Mouse (Mus musculus): Measurements from ENCODE around the gene Zcchc14. TPM values are rescaled to one million over a fixed set of nuclear protein-coding genes. Genes with fewer than 3 reads are reported as not detected.
"Not testable (repeated sequence)": the region's sequence is repeated elsewhere in the genome, so short reads cannot be mapped to it uniquely, and the experiment has no call there.

The Zcchc14 gene
- polyA plus RNA-seq, 1 experiment from 2014 or later: 14.4 TPM

DNA sequence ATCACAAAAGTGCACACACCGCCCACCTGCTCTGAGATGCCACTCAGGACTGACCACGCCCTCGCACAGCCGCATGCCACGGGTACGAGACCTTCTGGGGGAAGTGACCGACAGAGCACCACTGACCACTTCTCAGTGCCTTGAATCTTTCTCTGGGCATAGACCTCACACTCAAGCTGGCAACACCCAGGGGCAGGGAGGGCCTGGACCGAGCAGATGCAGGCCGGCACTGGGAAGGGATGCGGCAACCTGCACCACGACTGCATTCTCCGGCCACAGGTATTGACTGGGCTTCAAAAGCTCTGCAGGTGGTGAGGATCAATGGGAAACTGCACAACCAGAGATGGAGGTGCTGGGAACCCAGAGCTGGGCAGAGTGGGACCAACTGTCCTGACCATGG, 50.3 kb downstream of the Zcchc14 start:
- ATAC-seq (ENCODE audit: low read depth): no peak
- WGBS: 92% methylated on average over 12 of the region's 12 CpGs
- no peak overlapping the region for H3K9ac ChIP-seq (ENCODE audit: low read length)
- no peak overlapping the region for H3K4me3 ChIP-seq (ENCODE audit: low read length)
- H3K9me3 ChIP-seq (ENCODE audit: control insufficient read depth, low read length): no peaks in the 10 kb centered on the region
- peaks cover 46% of the 10 kb centered on the region for H3K36me3 ChIP-seq (ENCODE audit: control insufficient read depth, insufficient read depth, low read length)
- no peaks in the 10 kb centered on the region for H3K4me1 ChIP-seq (replicated peaks; ENCODE audit: control insufficient read depth, insufficient read depth, low read length)
- no peaks in the 10 kb centered on the region for H3K27me3 ChIP-seq (ENCODE audit: control insufficient read depth, insufficient read depth, low read depth, low read length)
- H3K27ac ChIP-seq (ENCODE audit: low read length): no peak overlapping the region
- H3K4me2 ChIP-seq (ENCODE audit: low read depth, low read length): no peak overlapping the region

GRCm38 (mm10) chr8:121599842-121600241, 52.9 kb downstream of the Zcchc14 start:
- 84% methylated on average over 14 of the region's 14 CpGs for WGBS
- peaks cover 49% of the 10 kb centered on the region for H3K36me3 ChIP-seq (ENCODE audit: control insufficient read depth, insufficient read depth, low read length)

DNA sequence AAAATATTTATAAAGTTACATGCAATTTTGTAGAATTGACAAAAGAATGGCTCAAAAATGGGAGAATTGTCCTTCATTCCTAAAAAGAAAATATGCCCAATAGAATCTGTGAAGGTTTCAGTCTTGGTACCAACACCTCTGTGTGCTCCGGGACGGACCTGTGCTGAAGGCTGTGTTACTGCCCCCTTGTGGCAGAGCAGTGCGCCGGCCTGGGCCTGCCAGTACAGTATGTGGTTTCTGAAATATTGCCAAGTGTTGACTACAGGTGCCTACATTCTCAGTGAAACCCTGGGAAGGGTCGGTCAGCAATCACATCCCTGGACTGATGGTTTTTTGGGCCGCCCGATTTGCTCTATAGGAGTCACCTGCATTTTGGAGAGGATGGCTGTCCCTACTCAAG, 53.8 kb downstream of the Zcchc14 start:
- peak; percentile 71 for ATAC-seq (ENCODE audit: low read depth)
- no peak overlapping the region for H3K4me2 ChIP-seq (ENCODE audit: low read depth, low read length)
- H3K27me3 ChIP-seq (ENCODE audit: control insufficient read depth, insufficient read depth, low read depth, low read length): no peaks in the 10 kb centered on the region
- H3K36me3 ChIP-seq (ENCODE audit: control insufficient read depth, insufficient read depth, low read length): peaks cover 48% of the 10 kb centered on the region
- WGBS: 34% methylated on average over 7 of the region's 7 CpGs
- H3K27ac ChIP-seq (ENCODE audit: low read length): no peak overlapping the region
- no peak overlapping the region for H3K4me3 ChIP-seq (ENCODE audit: low read length)
- no peaks in the 10 kb centered on the region for H3K9me3 ChIP-seq (ENCODE audit: control insufficient read depth, low read length)
- no peak overlapping the region for H3K9ac ChIP-seq (ENCODE audit: low read length)
- H3K4me1 ChIP-seq (replicated peaks; ENCODE audit: control insufficient read depth, insufficient read depth, low read length): no peaks in the 10 kb centered on the region

More at GRCm38 (mm10) chr8:121599842-121600241, 52.9 kb downstream of the Zcchc14 start:
- Histone ChIP-seq H3K9me3 (ENCODE audit: control insufficient read depth, low read length) (no peaks in the 10 kb centered on the region), H3K27me3 (ENCODE audit: control insufficient read depth, insufficient read depth, low read depth, low read length) (no peaks in the 10 kb centered on the region), H3K4me2 (ENCODE audit: low read depth, low read length) (no peak overlapping the region), H3K27ac (ENCODE audit: low read length) (no peak overlapping the region), H3K9ac (ENCODE audit: low read length) (no peak overlapping the region), H3K4me1 (replicated peaks; ENCODE audit: control insufficient read depth, insufficient read depth, low read length) (no peaks in the 10 kb centered on the region), H3K4me3 (ENCODE audit: low read length) (no peak overlapping the region)
- ATAC-seq (ENCODE audit: low read depth): no peak

GRCm38 (mm10) chr8:121598190-121598589, 54.5 kb downstream of the Zcchc14 start:
- WGBS: 92% methylated on average over 7 of the region's 7 CpGs
- no peak for ATAC-seq (ENCODE audit: low read depth)
- Histone ChIP-seq H3K4me2 (ENCODE audit: low read depth, low read length) (no peak overlapping the region), H3K4me1 (replicated peaks; ENCODE audit: control insufficient read depth, insufficient read depth, low read length) (no peaks in the 10 kb centered on the region), H3K9me3 (ENCODE audit: control insufficient read depth, low read length) (no peaks in the 10 kb centered on the region), H3K36me3 (ENCODE audit: control insufficient read depth, insufficient read depth, low read length) (peaks cover 44% of the 10 kb centered on the region), H3K9ac (ENCODE audit: low read length) (no peak overlapping the region), H3K4me3 (ENCODE audit: low read length) (no peak overlapping the region), H3K27ac (ENCODE audit: low read length) (no peak overlapping the region), H3K27me3 (ENCODE audit: control insufficient read depth, insufficient read depth, low read depth, low read length) (no peaks in the 10 kb centered on the region)

DNA sequence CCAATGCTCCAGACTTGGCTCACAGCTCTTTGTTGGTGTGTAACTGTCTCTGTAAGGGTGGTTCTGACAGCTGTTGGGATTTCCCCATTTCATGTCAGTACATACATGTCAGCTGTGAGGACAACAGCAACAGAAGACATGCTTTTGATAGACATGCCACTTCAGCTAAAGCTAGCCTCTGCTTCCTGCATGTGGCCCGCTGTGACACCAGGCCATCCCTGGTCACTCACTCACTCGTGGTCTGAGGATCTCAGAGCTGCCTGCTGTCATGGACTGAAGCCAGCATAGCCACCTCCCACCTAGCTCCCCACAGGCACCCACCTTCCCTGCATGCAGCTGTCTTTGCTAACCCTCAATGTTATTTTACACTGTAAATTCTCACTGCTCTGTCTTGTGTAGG, 55.2 kb downstream of the Zcchc14 start:
- H3K27ac ChIP-seq (ENCODE audit: low read length); H3K4me3 ChIP-seq (ENCODE audit: low read length); H3K4me2 ChIP-seq (ENCODE audit: low read depth, low read length); ATAC-seq (ENCODE audit: low read depth); H3K4me1 ChIP-seq (replicated peaks; ENCODE audit: control insufficient read depth, insufficient read depth, low read length); H3K9ac ChIP-seq (ENCODE audit: low read length); H3K9me3 ChIP-seq (ENCODE audit: control insufficient read depth, low read length); H3K27me3 ChIP-seq (ENCODE audit: control insufficient read depth, insufficient read depth, low read depth, low read length): not testable (repeated sequence)
- 71% methylated on average over 2 of the region's 2 CpGs for WGBS
- H3K36me3 ChIP-seq (ENCODE audit: control insufficient read depth, insufficient read depth, low read length): peaks cover 44% of the 10 kb centered on the region

DNA sequence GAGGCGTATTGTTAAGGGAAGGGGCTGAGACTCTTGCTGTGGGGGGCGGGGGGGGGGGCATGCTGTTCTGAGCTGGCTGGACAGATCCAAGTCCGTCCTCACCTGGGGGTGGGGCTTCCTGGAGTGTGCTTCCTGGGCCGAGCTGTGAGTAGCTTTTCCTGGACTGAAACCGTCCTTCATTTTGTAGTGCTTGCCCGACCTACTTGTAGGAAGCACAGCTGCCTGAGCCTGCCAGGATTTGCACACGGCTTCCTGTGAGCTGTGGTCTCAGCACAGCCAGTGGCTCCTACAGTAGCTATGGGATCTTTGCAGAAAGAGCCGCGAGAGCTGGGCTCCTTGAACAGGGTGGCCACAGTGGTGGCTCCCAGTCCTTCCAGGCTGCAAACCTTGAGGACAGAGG, 58.7 kb downstream of the Zcchc14 start:
- peaks cover 27% of the 10 kb centered on the region for H3K36me3 ChIP-seq (ENCODE audit: control insufficient read depth, insufficient read depth, low read length)
- H3K27me3 ChIP-seq (ENCODE audit: control insufficient read depth, insufficient read depth, low read depth, low read length): no peaks in the 10 kb centered on the region
- H3K9me3 ChIP-seq (ENCODE audit: control insufficient read depth, low read length): no peaks in the 10 kb centered on the region
- 57% methylated on average over 9 of the region's 9 CpGs for WGBS
- H3K4me1 ChIP-seq (replicated peaks; ENCODE audit: control insufficient read depth, insufficient read depth, low read length): peaks cover 18% of the 10 kb centered on the region
- no peak overlapping the region for H3K27ac ChIP-seq (ENCODE audit: low read length)
- no peak overlapping the region for H3K4me2 ChIP-seq (ENCODE audit: low read depth, low read length)
- no peak overlapping the region for H3K4me3 ChIP-seq (ENCODE audit: low read length)
- ATAC-seq (ENCODE audit: low read depth): no peak
- no peak overlapping the region for H3K9ac ChIP-seq (ENCODE audit: low read length)

DNA sequence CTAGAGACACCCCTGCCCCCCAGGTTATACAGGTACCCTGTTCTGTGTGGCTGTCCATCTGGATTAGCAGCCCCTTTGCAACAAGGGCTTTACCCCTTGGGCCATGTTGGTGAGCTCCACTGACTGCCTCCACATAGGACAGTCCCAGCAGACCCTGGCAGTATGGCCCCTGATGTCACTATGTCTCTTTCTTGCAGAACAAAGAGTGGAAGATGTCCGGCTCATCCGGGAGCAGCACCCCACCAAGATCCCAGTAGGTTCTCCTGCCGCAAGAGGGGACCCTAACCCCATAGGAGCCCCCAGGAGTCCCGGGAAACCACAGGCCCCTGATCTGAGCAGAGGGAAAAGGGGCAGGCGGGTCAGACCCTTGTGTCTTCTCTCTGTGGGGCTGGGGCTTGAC, 59.4 kb downstream of the Zcchc14 start:
- Histone ChIP-seq H3K4me2 (ENCODE audit: low read depth, low read length) (no peak overlapping the region), H3K27me3 (ENCODE audit: control insufficient read depth, insufficient read depth, low read depth, low read length) (no peaks in the 10 kb centered on the region), H3K9me3 (ENCODE audit: control insufficient read depth, low read length) (no peaks in the 10 kb centered on the region), H3K36me3 (ENCODE audit: control insufficient read depth, insufficient read depth, low read length) (peaks cover 27% of the 10 kb centered on the region), H3K27ac (ENCODE audit: low read length) (no peak overlapping the region), H3K4me1 (replicated peaks; ENCODE audit: control insufficient read depth, insufficient read depth, low read length) (peaks cover 18% of the 10 kb centered on the region), H3K4me3 (ENCODE audit: low read length) (no peak overlapping the region), H3K9ac (ENCODE audit: low read length) (no peak overlapping the region)
- WGBS: 88% methylated on average over 5 of the region's 5 CpGs
- no peak for ATAC-seq (ENCODE audit: low read depth)

GRCm38 (mm10) chr8:121591178-121592066, 61.3 kb downstream of the Zcchc14 start:
- Histone ChIP-seq H3K27ac (ENCODE audit: low read length) (peak overlapping the region; percentile 38), H3K4me2 (ENCODE audit: low read depth, low read length) (peak overlapping the region; percentile 94), H3K36me3 (ENCODE audit: control insufficient read depth, insufficient read depth, low read length) (peaks cover 22% of the 10 kb centered on the region), H3K9me3 (ENCODE audit: control insufficient read depth, low read length) (no peaks in the 10 kb centered on the region), H3K27me3 (ENCODE audit: control insufficient read depth, insufficient read depth, low read depth, low read length) (no peaks in the 10 kb centered on the region), H3K9ac (ENCODE audit: low read length) (peak overlapping the region; percentile 90), H3K4me1 (replicated peaks; ENCODE audit: control insufficient read depth, insufficient read depth, low read length) (peaks cover 18% of the 10 kb centered on the region), H3K4me3 (ENCODE audit: low read length) (peak overlapping the region; percentile 88)
- ATAC-seq (ENCODE audit: low read depth): peak; percentile 32
- 11% methylated on average over 20 of the region's 20 CpGs for WGBS

DNA sequence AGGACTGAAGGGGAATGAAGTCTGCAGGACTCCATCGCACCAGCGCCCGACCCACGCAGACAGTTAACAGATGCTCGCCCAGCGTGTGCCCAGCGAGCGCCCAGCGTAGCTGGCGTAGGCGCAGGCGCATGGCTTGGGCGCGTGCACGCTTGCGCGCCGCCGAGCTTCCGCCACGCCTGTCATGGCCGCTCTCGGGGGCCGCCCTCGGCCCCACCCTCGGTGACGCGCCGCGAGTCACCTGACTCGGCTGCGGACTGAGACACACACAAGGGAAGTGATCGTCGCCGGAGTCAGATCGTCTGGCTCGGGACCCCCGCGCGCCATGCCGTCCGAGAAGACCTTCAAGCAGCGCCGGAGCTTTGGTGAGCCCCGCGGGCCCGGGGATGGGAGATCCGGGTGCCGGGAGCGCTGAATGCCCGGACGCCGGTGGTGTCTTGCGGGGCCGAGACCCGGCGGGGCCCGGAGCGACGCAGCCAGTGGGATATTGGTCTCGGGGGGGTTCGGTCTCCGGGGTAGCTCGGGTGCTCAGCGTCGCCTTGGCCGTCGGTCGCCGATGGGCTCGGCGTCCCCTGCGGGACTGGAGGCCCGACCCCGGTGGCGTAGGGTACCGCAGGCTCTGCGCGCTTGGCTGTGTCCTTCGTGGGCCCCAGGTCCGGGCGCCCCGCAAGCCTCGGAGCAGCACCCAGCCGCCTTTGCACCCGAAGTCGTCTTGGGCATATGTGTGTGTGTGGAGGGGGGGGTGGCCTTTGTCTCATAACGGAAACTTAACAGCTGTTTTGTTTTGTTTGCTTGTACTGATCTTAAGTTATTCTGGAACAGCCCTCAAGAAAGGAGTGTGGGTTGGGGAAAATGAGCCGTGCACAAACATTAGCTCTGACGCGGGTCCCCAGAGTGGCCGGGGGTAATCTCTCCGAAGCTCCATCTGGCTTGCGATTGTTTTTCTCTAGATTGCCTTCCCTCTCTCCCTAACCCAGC, 62.2 kb downstream of the Zcchc14 start, which contains the start of gene Map1lc3b:
Gene Map1lc3b, plus strand, starts transcription at position 159 of the 975 bp plus-strand sequence.
- peaks cover 20% of the 10 kb centered on the region for H3K4me1 ChIP-seq (replicated peaks; ENCODE audit: control insufficient read depth, insufficient read depth, low read length)
- H3K27me3 ChIP-seq (ENCODE audit: control insufficient read depth, insufficient read depth, low read depth, low read length): no peaks in the 10 kb centered on the region
- H3K9ac ChIP-seq (ENCODE audit: low read length): peak within 1 kb of the TSS; percentile 90
- H3K4me3 ChIP-seq (ENCODE audit: low read length): peak within 1 kb of the TSS; percentile 88
- peak within 1 kb of the TSS; percentile 38 for H3K27ac ChIP-seq (ENCODE audit: low read length)
- H3K9me3 ChIP-seq (ENCODE audit: control insufficient read depth, low read length): no peaks in the 10 kb centered on the region
- under 1% methylated on average over 68 of the region's 94 CpGs for WGBS
- ATAC-seq (ENCODE audit: low read depth): peak; percentile 86
- peak within 1 kb of the TSS; percentile 94 for H3K4me2 ChIP-seq (ENCODE audit: low read depth, low read length)
- H3K36me3 ChIP-seq (ENCODE audit: control insufficient read depth, insufficient read depth, low read length): peaks cover 14% of the 10 kb centered on the region
